Mouse (Mus musculus) urinary bladder, postnatal 36 days (tissue): ENCODE measurements around the gene Trim34a.
"Not testable (repeated sequence)": the region's sequence is repeated elsewhere in the genome, so short reads cannot be mapped to it uniquely, and the experiment has no call there.

ENCODE experiments used
- DNase-seq, 2 experiments: peaks; one replicate each; pipeline ENCODE4 v3.0.0; 2022; ENCODE audit warnings: low spot score in 2 of 2, mixed read lengths in 1 of 2

Gene Trim34a

GRCm38 (mm10) chr7:104244287-104245181 lies at the start of gene Trim34a:
Gene Trim34a (plus strand): TSS chr7:104244457.
- peak; percentile 42 to 56 for DNase-seq

GRCm38 (mm10) chr7:104195885-104196284 lies 48.4 kb upstream of the Trim34a start, which contains the start of gene Olfr649:
Gene Olfr649 (minus strand): TSS chr7:104195985.
- DNase-seq, result no peak

- DNase-seq, result peak; percentile 55 to 61
These were observed 44.4 kb upstream of the Trim34a start for GRCm38 (mm10) chr7:104199822-104200221.

GRCm38 (mm10) chr7:104206197-104206596 lies 38.1 kb upstream of the Trim34a start:
- DNase-seq, result no peak

- no peak for DNase-seq
These were observed 28.2 kb upstream of the Trim34a start for GRCm38 (mm10) chr7:104216011-104216535.

- DNase-seq, result no peak
These were observed 26.4 kb upstream of the Trim34a start for GRCm38 (mm10) chr7:104217881-104218280.

GRCm38 (mm10) chr7:104218701-104219569 lies 25.3 kb upstream of the Trim34a start, which contains the start of gene Trim6:
Gene Trim6 (plus strand): TSS chr7:104218793.
- peak; percentile 44 to 85 for DNase-seq

- DNase-seq, result peak in 1 of 2 experiments; percentile 16
These were observed 13.1 kb upstream of the Trim34a start for GRCm38 (mm10) chr7:104231203-104231602.

- DNase-seq, result no peak
These were observed 3.4 kb upstream of the Trim34a start for GRCm38 (mm10) chr7:104240857-104241256.

GRCm38 (mm10) chr7:104243616-104244015 lies 641 bp upstream of the Trim34a start:
- no peak for DNase-seq

GRCm38 (mm10) chr7:104260380-104260779 lies 16.1 kb downstream of the Trim34a start:
- not testable (repeated sequence) for DNase-seq

- DNase-seq, result not testable (repeated sequence)
These were observed 21.1 kb downstream of the Trim34a start for GRCm38 (mm10) chr7:104265335-104265734.

GRCm38 (mm10) chr7:104279361-104279760 lies 35.1 kb downstream of the Trim34a start:
- DNase-seq, result not testable (repeated sequence)

GRCm38 (mm10) chr7:104287576-104288443 lies 43.6 kb downstream of the Trim34a start, which contains the start of gene Trim5:
Gene Trim5 (minus strand): TSS chr7:104288094.
- DNase-seq, result peak in 1 of 2 experiments; percentile 2

GRCm38 (mm10) chr7:104290641-104291040 lies 46.4 kb downstream of the Trim34a start:
- no peak for DNase-seq

GRCm38 (mm10) chr7:104291638-104292400 lies 47.6 kb downstream of the Trim34a start:
- no peak for DNase-seq
